Mouse (Mus musculus): ENCODE measurements around the gene Etnk2.

The Etnk2 gene

DNA sequence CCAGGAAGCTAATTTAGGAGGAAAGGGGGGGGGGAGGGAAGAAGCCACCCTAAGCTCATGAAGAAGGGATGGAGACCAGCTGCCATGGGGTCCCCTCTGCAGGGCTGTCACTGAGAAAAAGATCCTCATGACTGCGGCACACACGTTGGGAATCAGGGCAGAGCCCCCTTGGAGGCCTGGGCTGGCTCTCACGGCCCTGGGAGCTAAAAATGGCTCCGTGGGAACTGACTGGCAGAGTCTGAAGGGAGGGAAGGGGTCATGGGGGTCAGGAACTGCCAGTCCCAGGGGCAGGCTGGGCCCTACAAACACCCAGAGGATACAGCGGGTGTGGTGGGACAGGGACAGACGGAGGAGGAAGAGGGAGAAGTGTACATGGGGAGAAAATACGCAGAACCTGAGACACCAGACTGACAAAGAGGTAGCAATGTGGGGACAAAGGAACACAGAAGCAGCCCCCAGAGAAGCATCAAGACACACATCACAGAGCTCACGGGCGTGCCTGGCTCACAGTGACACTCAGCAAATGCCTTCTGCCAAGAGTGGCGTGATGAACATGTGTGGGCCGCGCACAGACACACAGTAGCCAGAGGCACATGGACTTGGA is 19.3 kb downstream of the Etnk2 start:
- no peak for DNase-seq (ENCODE audit: low spot score in 2 of 2)

DNA sequence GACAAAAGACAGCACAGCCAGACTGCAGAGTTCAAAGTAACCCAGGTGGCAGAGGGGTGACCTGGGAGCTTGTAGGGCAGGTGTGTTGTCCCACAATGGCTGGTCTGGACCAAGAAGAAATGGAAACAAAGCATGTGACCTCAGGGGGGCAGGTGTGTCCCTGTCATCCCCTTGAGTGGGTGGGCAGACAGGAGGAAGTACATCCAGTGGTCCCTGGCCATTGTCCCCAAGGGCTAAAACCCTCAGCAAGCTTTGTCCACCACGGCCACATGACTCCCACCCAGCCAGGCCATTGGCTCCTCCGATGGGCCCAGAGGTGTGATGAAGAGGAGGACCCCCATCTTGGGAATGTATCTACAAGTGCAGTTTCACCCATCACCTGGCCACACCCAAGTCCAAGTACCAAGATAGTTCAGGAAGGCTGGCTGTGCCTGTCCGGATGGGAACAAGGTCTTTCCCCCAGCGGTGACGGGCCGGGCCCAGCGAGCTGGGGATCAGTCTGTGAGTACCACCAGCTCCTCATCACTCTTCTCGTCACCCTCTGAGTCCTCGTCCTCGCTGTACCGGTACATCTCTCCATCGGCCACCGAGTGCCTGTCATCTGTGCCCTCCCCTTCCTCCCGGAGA is 19.9 kb downstream of the Etnk2 start:
- DNase-seq (ENCODE audit: low spot score in 2 of 2) = no peak

- DNase-seq (ENCODE audit: low spot score in 2 of 2) = peak in 1 of 2 experiments; percentile 61
These were observed 22.1 kb downstream of the Etnk2 start for GRCm38 (mm10) chr1:133385506-133385905.

DNA sequence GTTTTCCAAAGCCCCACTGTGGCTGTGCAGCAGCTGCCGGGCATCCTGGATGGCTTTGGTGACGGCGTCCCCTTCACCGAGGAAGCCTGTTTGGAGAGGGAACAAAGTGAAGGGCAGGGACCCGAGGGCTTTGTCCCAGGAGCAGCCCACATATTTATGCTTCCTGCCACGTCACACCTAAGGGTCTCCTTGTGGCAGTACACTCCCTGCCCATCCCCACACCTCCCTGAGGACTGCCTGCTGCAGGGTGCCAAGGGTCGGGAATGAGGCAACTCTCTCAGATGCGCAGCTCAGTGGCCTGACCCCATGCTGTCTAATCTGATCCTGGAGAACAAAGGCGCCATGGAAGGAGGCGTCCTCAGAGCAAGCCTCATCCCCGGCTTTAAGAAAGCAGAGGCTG is 22.8 kb downstream of the Etnk2 start:
- DNase-seq (ENCODE audit: low spot score in 2 of 2) = no peak

GRCm38 (mm10) chr1:133387539-133388268 is 24.3 kb downstream of the Etnk2 start:
- DNase-seq (ENCODE audit: low spot score in 2 of 2) = no peak

DNA sequence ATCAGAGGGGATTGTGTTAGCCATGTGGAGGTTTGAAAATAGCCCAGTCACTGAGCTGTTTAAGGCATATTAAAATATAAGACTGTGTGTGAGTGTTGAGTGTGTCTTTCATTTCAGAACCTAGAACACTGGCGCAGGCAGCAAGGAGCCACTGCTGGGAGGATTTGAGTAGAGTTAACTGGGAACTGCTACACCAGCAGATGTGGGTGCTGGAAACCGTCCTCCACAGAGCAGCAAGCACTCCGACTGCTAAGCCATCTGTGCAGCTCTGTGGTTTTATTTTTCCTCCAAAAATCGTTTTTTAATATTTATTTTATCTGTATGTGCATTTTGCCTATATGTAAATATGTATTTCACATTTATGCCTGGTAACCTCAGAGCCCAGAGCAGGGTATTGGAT is 31.3 kb downstream of the Etnk2 start:
- no peak for DNase-seq (ENCODE audit: low spot score in 2 of 2)

DNA sequence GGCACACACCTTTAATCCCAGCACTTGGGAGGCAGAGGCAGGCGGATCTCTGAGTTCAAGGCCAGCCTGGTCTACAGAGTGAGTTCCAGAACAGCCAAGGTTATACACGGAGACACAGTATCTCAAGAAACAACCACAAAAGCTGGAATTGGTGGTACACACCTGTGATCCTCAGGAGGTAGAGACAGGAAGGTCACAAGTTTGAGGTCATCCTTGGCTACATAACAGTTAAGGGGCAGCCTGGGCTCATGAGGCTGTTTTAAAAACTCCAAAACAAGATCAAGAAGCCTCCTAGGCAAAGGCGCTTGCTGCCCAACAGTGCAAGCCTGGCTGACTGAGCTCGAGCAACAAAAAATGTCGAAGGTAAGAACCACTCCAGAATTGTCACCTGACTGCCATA is 33.3 kb downstream of the Etnk2 start:
- DNase-seq (ENCODE audit: low spot score in 2 of 2) = no peak

GRCm38 (mm10) chr1:133397094-133397482 is 33.7 kb downstream of the Etnk2 start:
- DNase-seq (ENCODE audit: low spot score in 2 of 2) = no peak

GRCm38 (mm10) chr1:133397483-133398237 is 34.3 kb downstream of the Etnk2 start:
- DNase-seq (ENCODE audit: low spot score in 2 of 2) = no peak

- DNase-seq (ENCODE audit: low spot score in 2 of 2) = no peak
These were observed 36.8 kb downstream of the Etnk2 start for GRCm38 (mm10) chr1:133400014-133400725.

GRCm38 (mm10) chr1:133404005-133404404 is 40.6 kb downstream of the Etnk2 start:
- DNase-seq (ENCODE audit: low spot score in 2 of 2) = no peak

DNA sequence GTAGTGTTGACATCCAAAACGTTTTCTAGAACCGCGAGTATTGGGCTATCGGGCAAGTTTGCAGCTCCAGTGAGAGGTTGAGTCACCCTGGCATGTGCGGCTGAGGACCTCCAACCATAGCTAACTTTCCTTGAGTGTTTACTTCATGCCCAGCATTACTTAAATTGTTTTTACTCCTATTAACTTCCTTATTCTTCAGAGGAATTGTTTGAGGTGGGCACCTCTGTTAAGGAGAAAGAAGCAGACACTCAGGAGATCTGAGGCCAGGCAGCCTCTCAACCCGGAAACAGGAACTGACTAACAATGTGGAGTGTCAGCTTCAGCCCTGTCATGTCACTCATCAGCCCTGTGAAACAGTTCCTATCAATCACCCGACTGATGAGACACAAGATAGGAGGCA is 43.2 kb downstream of the Etnk2 start:
- DNase-seq (ENCODE audit: low spot score in 2 of 2) = no peak

- DNase-seq (ENCODE audit: low spot score in 2 of 2) = no peak
These were observed 44.1 kb downstream of the Etnk2 start for GRCm38 (mm10) chr1:133407436-133407835.

- no peak for DNase-seq (ENCODE audit: low spot score in 2 of 2)
These were observed 44.9 kb downstream of the Etnk2 start for GRCm38 (mm10) chr1:133408321-133408720.

- DNase-seq (ENCODE audit: low spot score in 2 of 2) = no peak
These were observed 45.6 kb downstream of the Etnk2 start for GRCm38 (mm10) chr1:133408880-133409516.

- DNase-seq (ENCODE audit: low spot score in 2 of 2) = no peak
These were observed 46.4 kb downstream of the Etnk2 start for GRCm38 (mm10) chr1:133409786-133410185.

- no peak for DNase-seq (ENCODE audit: low spot score in 2 of 2)
These were observed 48.3 kb downstream of the Etnk2 start for GRCm38 (mm10) chr1:133411506-133412147.

DNA sequence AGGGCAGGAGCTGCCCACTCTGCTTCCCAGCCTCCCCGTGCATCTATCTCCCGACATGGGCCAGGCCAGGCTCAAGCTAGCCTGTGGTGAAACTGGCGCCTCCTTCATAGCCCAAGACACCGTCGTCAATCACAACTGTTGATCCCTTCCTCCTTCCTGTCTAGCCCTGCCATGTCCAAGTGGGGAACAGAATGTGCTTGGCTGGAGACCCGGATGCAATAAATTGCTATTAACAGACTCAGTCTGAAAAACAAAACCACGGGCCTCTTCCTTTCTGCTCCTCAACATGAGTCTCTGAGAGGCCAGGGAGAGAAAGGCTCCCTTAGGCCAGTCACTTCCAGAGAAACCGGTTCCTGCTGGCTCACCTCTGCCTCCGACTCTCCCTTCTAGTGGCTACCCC is 49.6 kb downstream of the Etnk2 start:
- DNase-seq (ENCODE audit: low spot score in 2 of 2) = no peak

- DNase-seq (ENCODE audit: low spot score in 2 of 2) = no peak
These were observed 51.7 kb downstream of the Etnk2 start for GRCm38 (mm10) chr1:133415086-133415485.

- no peak for DNase-seq (ENCODE audit: low spot score in 2 of 2)
These were observed 52.1 kb downstream of the Etnk2 start for GRCm38 (mm10) chr1:133415505-133415904.

DNA sequence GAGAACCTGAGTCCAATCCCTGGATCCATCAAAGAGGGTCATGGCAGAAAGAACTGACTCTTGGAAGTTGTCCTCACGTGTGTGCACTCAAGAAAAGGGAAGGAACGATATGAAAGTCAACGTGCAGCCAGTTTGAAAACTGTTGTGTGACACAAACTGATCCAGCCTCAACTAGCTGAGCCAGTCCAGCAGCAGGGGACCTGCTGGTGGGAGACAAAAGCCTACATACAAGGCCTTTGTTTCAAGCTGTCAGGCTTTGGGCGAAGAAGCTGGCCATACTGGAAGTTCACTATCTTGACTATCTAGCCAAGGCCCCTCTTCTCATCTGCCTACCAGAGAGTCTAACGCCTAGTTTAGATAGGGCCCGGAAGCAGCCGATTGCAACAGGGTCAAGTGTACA is 53.1 kb downstream of the Etnk2 start:
- no peak for DNase-seq (ENCODE audit: low spot score in 2 of 2)
